Mouse (Mus musculus): ENCODE results near the gene Tymp. TPM values are rescaled to one million over a fixed set of nuclear protein-coding genes. Genes with fewer than 3 reads are reported as not detected.

Gene Tymp
- polyA plus RNA-seq, 1 experiment from 2014 or later = 1.4 TPM

Other genes with a start within 250 kb of the Tymp start
- gene Hdac10, start 248.3 kb downstream of the Tymp start, polyA plus RNA-seq (2015; fragmentation: Nextera tagmentation; extraction: Ambion mirVana) = 20.3 and 20.8 TPM in 2 replicates
- 3.6 and 4.2 TPM in 2 replicates for gene Mapk12, start 236.3 kb downstream of the Tymp start, polyA plus RNA-seq (2015; fragmentation: Nextera tagmentation; extraction: Ambion mirVana)
- 5.8 and 6.0 TPM in 2 replicates for gene Mapk11, start 227.4 kb downstream of the Tymp start, polyA plus RNA-seq (2015; fragmentation: Nextera tagmentation; extraction: Ambion mirVana)
- 107 and 118 TPM in 2 replicates for gene Plxnb2, start 196.3 kb downstream of the Tymp start, polyA plus RNA-seq (2015; fragmentation: Nextera tagmentation; extraction: Ambion mirVana)
- 12.1 and 13.1 TPM in 2 replicates for gene Dennd6b, start 180.5 kb downstream of the Tymp start, polyA plus RNA-seq (2015; fragmentation: Nextera tagmentation; extraction: Ambion mirVana)
- gene Ppp6r2, start 165.5 kb downstream of the Tymp start, polyA plus RNA-seq (2015; fragmentation: Nextera tagmentation; extraction: Ambion mirVana) = 21.6 and 23.9 TPM in 2 replicates
- 35.1 and 38.8 TPM in 2 replicates for gene Sbf1, start 61.7 kb downstream of the Tymp start, polyA plus RNA-seq (2015; fragmentation: Nextera tagmentation; extraction: Ambion mirVana)
- 1.4 and 1.5 TPM in 2 replicates for gene Adm2, start 54.3 kb downstream of the Tymp start, polyA plus RNA-seq (2015; fragmentation: Nextera tagmentation; extraction: Ambion mirVana)
- 0.32 and 0.36 TPM in 2 replicates for gene Miox, start 42.6 kb downstream of the Tymp start, polyA plus RNA-seq (2015; fragmentation: Nextera tagmentation; extraction: Ambion mirVana)
- 55.2 and 58.0 TPM in 2 replicates for gene Lmf2, start 21.4 kb downstream of the Tymp start, polyA plus RNA-seq (2015; fragmentation: Nextera tagmentation; extraction: Ambion mirVana)
- gene Ncaph2, start 21.3 kb downstream of the Tymp start, polyA plus RNA-seq (2015; fragmentation: Nextera tagmentation; extraction: Ambion mirVana) = 131 and 138 TPM in 2 replicates
- gene Sco2, start 3.2 kb downstream of the Tymp start, polyA plus RNA-seq (2015; fragmentation: Nextera tagmentation; extraction: Ambion mirVana) = 10.4 and 12.8 TPM in 2 replicates
- gene Odf3b, start 2.2 kb upstream of the Tymp start, polyA plus RNA-seq (2015; fragmentation: Nextera tagmentation; extraction: Ambion mirVana) = 0.37 and 0.67 TPM in 2 replicates
- gene Klhdc7b, start 7.9 kb upstream of the Tymp start, polyA plus RNA-seq (2015; fragmentation: Nextera tagmentation; extraction: Ambion mirVana) = not detected in 2 replicates
- 0.72 TPM in 1 of 2 replicates, not detected in the other for gene Syce3, start 33.5 kb upstream of the Tymp start, polyA plus RNA-seq (2015; fragmentation: Nextera tagmentation; extraction: Ambion mirVana)
- gene Cpt1b, start 48.8 kb upstream of the Tymp start, polyA plus RNA-seq (2015; fragmentation: Nextera tagmentation; extraction: Ambion mirVana) = 0.47 and 0.69 TPM in 2 replicates
- 2.5 and 2.8 TPM in 2 replicates for gene C730034F03Rik, start 52.5 kb upstream of the Tymp start, polyA plus RNA-seq (2015; fragmentation: Nextera tagmentation; extraction: Ambion mirVana)
- not detected in 2 replicates for gene Gm44502, start 52.7 kb upstream of the Tymp start, polyA plus RNA-seq (2015; fragmentation: Nextera tagmentation; extraction: Ambion mirVana)
- 52.6 and 61.8 TPM in 2 replicates for gene Chkb, start 52.9 kb upstream of the Tymp start, polyA plus RNA-seq (2015; fragmentation: Nextera tagmentation; extraction: Ambion mirVana)
- gene Mapk8ip2, start 76.9 kb upstream of the Tymp start, polyA plus RNA-seq (2015; fragmentation: Nextera tagmentation; extraction: Ambion mirVana) = 4.1 and 4.5 TPM in 2 replicates
- gene Arsa, start 100.4 kb upstream of the Tymp start, polyA plus RNA-seq (2015; fragmentation: Nextera tagmentation; extraction: Ambion mirVana) = 22.5 and 26.0 TPM in 2 replicates
- 1.2 and 1.3 TPM in 2 replicates for gene Shank3, start 122.6 kb upstream of the Tymp start, polyA plus RNA-seq (2015; fragmentation: Nextera tagmentation; extraction: Ambion mirVana)
- not detected in 2 replicates for gene Acr, start 191.3 kb upstream of the Tymp start, polyA plus RNA-seq (2015; fragmentation: Nextera tagmentation; extraction: Ambion mirVana)
- gene Rabl2, start 214.9 kb upstream of the Tymp start, polyA plus RNA-seq (2015; fragmentation: Nextera tagmentation; extraction: Ambion mirVana) = 29.9 and 30.7 TPM in 2 replicates

Measured in intestine, embryonic 15.5 days (tissue).